Mouse (Mus musculus) thymus, postnatal 10 days (tissue): Measurements from ENCODE around the gene Scyl1.

ENCODE experiments used
- DNase-seq, 2 experiments: peaks; one replicate each; pipeline ENCODE4 v3.0.0; 2021; ENCODE audit warnings: low spot score in 2 of 2

Scyl1 gene

DNA sequence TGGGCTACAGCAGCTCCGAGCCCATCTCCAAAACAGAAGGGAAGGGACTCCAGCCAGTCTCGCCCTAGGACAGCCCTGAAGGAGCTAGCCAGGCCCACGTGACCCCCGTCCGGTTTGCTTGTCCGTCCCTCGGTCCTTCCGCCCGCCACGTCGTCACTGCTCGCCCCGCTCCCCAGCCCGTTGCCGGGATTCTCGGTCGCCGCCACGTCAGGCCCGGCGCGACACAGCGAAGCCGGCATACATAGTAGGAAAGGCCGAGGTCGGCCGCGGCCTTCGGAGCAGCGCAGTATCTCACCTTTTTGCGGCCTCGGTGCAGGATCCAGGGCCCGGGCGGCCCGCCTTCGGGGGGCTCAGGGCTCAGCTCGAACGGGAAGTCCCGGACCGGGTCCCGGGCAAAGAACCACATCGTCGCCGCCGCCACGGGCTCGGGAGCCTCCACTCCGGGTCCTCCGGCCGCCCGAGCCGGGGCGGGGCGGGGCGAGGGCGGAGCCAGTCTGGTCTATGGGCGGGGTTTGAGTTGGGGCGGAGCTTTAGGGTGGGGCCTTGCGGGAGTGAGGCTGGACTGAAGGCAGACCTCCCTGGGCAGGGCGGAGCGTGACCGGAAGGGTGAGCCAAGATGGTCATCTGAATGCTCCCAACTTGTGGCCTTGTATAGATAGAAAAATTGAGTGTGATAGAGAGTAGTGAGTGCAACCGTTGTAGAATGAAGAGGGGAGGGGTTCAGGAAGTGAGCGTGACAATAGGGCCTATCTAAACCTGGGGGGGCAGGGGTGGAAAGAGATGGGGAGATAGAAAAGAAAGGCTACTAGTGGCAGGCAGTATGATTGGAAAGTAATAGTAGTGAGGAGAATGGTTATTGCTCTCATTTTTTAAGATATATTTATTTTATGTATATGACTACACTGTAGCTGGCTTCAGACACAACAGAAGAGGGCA, at the start of gene Scyl1:
Gene Scyl1 (minus strand): TSS at position 495 of the 936 bp plus-strand sequence.
- peak; percentile 83 to 92 for DNase-seq

DNA sequence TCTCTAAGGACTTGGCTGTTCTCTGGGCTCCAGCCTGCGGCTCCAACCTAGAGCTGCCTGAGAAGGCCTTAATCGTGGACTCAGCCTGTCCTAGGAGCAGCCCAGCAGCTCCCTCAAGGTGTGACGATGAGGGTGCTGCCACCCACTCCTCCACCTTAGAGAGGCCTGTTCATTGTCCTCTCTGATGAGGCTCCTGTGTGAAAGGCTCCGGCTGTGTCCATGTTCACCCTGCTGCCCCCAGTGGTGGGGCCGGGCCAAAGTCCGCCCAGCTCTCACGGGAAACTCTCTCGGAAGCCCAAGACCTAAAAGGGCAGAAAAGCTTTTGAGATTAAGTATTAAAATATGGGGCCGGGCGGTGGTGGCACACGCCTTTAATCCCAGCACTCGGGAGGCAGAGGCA, 48.3 kb upstream of the Scyl1 start:
- DNase-seq = no peak

DNA sequence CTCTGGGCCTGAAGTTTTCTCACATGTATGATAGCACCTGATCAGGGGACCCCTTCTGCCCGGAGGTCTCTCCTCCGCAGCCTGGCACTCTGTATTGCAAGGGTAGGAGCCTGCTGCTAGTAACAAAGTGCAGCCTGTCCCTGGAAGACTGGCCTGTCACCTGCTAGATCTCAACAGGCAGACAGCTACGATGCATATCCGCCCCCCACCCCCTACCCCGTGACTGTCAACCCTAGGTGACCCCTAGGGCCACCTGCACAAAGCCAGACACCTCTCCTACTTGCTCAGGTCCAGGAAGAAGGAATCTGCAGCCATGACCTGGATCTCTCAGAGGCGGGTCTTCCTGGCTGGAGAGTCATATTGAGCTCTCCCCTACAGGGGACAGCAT, 47.4 kb upstream of the Scyl1 start:
- no peak for DNase-seq

DNA sequence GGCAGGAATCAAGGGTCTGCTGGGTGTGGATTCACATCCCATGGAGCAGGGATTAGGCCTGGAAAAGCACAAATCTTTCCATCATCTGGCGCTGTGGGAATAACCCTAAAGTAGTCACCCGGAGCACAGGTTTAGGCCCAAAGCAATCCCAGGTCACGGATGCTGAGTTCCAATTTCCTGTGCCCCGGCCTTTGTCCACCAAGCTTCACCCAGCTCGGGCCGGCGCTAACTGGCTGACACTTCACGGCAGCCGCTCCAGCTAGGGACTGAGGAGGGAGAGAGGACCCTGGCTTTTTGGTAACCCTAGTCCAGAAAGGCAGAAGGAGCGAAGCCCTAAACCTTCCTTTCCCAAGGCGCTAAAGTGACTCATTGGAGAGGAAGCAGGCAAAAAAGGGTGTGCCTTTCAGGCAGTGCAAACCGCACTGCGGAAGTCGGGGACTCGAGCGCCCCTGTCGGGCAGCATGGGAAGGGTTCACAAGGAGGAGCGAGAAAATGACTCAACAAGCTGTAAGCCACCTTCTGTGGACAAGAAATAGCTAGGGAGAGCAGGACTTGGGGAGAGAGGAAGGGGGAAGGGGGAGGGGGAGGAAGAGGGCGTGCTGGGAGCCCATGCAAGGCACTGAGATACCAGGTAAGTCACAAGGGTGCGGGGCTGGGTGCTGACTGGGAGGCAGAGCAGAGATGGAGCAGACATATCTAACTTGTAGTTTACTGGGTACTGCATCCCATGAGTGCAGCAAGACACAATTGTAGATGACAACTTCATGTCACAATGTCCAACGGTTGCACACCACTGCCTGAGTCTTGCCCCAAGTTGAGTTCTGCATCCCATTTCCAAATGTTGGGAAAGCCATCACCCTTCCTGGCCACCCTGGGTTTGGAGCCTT, 46.7 kb upstream of the Scyl1 start:
- DNase-seq = peak; percentile 82 to 89

DNA sequence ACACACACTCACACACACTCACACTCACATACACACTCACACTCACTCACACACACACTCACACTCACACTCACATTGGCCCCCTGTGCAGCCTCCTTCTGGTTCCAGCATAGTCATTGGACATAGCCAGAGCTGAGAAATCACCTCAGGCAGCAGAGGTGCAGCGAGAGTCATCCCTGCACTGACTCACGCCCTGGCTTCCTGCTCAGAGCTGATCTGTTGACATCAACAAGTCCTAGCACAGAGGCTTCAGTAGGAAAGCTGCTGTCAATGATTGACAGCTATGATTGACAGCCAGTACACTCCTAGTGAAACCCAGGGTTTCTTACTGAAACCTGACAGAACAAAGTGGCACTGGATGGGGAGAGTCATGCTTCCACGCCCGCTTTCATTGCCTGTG, 44.7 kb upstream of the Scyl1 start:
- DNase-seq = no peak

DNA sequence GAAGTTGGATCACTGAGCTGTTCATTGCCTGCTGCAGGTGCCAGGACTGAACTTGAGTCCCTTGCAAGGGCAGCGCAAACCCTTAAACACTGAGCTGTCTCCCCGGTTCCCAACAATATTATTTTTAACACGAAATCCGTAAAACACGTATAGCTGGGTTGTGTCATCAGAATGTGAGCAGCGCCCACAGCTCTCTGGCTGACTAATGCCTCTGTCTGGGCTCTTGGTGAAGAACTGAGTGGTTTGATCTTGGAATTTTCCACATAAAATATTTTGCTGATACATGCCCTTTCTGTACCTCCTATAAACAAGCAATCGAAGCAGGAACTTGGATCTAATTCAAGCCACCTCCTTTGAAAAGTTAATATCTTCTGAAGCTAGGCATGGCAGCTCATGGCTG, 43.8 kb upstream of the Scyl1 start:
- no peak for DNase-seq

DNA sequence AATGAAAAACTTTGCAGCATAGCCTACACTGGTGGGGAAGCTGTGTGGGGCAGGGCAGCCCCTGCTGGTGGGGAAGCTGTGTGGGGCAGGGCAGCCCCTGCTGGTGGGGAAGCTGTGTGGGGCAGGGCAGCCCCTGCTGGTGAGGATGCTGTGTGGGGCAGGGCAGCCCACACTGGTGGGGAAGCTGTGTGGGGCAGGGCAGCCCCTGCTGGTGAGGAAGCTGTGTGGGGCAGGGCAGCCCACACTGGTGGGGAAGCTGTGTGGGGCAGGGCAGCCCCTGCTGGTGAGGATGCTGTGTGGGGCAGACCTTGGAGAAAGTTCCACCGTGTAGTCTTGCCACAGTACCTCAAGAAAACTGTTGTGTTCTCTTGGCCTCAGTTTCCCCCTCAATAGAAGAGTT, 42.8 kb upstream of the Scyl1 start:
- DNase-seq = peak; percentile 62 to 72

DNA sequence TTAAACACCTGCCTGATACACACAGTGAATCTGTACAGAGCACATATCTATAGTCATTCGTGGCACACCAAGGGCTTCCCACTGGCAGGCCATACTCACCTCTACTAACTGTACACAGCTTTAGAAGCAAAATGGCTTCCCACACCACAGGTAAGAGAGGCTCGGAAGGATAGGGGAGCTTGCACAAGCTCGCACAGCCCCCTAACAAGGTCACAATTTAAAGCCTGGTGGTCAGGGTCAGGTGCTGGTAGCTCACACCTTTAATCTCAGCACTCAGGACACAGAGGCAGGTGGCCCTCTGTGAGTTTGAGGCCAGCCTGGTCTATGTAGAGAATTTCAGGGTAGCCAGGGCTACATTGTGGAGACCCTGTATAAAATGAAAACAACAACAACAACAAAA, 42.3 kb upstream of the Scyl1 start:
- DNase-seq = no peak

DNA sequence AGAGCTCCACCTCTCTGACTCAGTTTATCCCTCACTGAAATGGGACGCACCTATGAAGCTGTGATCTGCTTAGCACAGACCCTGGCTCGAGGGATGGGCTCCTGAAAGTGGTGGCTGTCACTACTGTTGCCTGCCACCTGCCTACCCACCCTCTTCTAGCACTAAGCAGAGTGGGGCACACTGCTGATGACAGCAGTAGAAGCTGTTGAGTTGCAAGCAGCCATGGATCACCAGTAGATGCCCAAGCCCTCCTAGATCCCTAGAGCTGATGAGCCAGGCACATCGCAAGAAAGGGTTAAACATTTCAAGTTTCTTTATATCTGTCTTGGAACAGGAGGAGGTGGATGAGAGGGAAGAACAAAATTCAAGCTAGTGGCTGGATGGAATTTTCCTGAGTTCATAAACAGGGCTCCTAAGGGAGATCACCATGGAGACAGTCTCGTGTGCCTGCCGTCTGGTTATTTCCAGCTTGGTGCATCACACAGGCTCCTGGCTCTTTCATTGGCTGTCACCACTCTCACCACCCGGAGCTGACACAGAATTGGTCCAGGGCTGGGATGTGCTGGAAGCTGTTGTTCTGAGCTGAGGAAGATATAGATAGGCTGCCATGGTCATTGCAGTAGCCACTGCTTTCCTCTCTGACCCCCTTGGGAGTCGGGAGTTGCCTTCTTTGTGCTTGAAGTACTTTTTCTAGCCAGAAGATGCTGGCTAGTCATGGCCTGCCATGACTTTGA, 40.7 kb upstream of the Scyl1 start:
- no peak for DNase-seq

DNA sequence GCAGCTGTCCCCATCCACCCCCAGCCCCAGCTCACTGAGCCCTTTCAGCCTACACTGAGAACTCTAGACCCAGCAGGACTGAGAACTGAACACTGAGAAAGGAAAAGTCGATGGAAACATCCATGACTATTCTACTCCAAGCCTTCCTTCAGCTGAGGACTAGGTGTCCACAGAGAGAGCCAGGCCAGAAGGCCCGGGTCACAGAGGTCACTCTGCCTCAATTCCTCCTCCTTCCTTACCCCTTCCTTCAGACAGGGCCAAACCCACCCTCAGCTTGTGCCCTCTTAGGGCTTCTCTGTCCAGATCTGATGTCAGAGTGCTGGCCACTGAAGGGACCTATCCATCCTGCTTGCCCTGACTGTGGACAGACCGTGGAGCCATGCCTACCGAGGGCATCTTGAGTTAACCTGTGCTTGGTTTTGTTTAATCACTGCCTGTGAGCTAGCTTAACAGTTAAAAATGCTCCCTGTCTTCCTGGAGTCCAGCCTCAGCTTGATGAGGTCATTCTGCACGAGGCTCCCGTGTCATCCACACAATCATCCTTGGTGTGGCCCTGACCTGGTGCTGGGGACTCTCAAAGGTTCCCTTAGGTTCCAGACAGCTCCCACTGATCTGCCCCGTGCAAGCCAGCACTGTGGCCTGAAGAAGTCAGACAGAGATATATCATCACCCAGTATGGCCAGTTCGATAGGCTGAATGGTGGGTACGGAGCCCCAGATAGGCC, 39.8 kb upstream of the Scyl1 start:
- no peak for DNase-seq

DNA sequence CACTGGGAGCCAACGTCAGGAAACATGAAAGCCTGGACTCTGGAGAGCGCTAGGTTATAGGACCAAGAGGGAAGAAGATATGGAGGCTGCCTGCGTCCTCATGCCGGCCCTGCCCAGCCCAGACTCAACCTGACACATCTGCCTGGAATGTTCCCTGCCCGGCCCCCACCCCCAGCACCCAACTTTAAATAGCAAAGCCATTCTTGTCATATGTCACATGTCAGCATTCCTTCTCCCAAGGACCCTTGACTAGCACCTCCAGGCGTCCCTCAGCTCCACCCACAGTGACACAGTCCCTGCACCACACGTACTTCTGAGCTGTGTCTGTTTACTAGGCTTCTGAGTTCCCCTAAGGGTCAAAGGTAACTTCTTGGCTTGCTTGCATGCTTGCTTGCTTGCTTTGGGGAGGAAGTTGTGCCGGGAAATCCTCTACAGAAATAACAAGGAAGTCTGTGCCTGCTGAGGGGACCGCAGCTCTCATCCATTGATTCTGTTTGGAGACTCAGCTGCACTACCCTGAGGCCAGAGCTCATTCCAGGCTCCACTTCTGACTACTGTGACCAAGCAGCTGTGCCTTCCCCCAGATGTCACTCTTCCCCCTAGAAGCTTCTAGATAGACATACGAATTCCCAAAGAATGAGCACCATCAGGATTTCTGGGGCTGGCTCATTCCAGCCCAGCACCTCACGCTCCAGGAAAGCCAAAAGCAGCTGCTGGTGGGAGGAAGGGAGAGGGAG, 39.1 kb upstream of the Scyl1 start:
- no peak for DNase-seq

DNA sequence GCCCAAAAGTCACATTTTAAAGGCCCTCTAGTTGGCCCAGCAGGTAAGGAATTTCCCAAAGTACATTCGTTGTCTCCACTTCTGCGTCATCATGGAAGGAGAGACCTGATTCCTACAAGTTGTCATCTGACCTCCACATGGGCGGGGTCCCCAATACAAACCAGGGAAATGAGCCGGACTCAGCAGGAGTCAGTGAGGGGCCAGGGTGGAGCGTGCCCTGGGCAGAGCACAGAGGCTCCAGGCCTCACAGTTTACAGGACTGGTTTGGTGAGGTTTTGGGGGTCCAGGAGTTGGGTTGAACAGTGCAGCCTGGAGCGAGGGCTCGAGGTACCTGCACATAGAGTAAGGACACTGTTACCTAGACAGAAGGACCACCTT, 38.5 kb upstream of the Scyl1 start:
- DNase-seq = no peak

DNA sequence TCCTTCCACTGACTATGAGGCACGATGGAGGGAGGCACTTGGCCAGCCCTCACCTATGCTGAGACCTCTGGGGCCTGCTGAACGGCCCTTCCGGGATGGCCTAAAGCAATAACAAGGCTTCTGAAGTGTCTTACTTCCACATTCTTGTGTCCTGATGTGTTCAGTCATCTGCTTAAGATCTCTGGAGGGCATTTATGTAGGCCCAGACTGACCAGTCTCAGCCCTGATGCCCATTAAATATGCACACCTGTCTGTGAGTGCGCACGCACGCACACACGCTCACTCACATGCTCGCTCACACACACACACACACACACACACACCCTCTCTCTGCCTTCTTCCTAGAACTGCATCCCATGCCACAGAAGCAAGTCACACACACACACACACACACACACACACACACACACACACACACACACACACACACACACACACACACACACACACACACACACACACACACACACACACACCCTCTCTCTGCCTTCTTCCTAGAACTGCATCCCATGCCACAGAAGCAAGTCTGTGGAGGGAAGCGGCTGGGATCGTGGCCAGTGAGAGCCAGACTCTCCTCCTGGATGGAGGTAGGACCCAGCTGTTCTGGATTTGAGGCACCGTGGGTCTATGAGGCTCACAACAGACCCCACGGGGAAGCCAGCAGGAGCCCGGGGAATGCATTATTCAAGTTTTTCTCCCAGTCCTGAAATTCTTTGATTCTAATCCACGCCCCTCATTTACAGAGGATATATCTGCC, 37.9 kb upstream of the Scyl1 start:
- DNase-seq = no peak

DNA sequence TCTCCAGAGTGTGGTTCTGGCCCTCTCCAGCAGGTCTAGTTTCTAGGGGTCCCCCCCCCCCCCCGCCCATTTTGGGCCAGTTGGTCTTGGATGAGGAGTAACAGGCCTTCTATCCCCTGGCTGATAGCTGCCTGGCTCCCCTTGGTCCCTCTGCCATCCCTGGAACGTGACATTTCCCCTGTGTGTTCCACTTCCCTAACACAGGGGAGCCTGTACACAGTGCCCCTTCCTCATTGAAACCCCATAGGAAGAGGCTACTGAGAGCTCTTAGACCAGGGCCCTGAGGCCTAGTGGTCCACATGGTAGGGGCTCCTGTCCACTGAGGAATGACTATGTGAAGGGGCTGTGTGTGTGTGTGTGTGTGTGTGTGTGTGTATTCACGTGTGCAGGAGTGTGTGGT, 36.5 kb upstream of the Scyl1 start:
- DNase-seq = no peak

DNA sequence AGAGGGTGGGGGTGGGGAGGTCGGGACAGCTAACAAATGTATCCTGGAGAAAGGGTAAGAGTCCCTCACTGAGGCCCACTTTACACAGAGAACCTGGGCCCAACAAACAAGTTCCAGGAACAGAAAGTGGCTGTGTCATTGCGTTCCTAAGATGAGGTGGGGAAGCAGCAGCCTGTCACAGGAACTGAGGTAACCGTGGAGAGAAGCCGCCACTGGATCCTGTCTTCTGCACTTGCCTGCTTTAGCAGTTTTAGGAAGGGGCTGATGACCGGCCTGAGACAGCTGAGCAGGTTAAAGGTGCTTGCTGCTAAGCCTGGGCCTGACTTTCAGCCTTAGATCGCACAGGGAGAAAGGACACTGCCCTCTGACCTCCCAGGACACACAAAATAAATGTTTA, 35.6 kb upstream of the Scyl1 start:
- peak in 1 of 2 experiments; percentile 45 for DNase-seq

DNA sequence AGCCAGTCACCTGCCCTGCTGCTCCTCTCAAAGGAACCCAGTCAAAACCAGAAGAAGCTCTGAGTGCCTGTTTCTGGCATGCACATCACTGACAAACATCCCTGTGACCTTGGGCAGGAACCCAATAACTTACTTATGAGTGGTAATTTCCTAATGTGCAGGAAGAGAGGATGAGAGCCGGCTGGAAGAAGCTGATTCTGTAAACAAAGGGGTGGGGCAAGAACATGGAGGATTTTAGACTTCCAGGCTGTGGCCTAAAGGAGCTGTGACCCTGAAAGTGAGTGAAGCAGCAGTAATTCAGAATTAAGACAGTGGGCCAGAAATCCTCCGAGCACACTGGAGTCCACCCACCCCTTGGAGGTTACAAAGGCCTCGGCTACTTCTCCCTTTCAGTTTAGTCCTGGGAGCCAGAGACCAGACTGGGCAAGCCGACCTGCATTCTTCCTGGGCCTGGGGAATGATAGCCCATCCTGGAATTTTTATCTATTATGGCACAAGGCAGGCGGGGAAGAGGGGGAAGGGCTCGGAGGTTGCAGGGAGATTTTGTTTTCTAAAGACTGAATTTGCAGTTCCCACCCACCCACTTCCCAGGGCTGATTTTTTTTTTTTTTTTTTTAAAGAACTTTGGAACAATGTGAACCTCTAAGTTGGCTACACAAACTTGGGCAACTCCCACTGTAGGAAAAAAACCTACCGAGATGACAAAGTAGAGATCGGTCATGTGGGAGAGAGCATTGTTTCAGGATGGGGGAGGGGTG, 35.0 kb upstream of the Scyl1 start:
- DNase-seq = no peak

DNA sequence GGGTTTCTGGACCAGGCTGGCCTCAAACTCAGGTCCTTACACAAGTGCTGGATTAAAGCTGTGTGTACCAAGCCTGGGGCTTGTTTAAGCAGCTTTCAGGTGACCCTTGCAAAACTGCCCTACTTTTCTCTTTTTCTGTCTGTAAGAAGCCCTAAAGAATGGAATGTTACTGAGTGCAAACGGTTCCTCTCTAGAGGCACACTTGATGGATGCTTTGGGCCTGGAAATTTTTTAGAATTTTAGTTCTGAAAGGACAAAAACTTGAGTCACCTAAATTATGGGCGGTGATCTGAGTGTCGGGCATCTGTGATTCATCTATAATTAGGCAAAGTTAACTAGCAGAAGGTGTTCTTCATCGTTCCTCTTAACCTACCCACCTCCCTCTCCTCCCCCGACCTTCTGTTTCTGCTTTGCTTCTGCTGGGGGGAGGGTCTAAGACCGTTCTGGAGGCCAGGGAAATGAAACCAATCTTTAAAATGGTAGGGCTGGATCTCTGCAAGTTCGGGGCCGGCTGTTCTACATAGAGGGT, 33.2 kb upstream of the Scyl1 start:
- DNase-seq = no peak

DNA sequence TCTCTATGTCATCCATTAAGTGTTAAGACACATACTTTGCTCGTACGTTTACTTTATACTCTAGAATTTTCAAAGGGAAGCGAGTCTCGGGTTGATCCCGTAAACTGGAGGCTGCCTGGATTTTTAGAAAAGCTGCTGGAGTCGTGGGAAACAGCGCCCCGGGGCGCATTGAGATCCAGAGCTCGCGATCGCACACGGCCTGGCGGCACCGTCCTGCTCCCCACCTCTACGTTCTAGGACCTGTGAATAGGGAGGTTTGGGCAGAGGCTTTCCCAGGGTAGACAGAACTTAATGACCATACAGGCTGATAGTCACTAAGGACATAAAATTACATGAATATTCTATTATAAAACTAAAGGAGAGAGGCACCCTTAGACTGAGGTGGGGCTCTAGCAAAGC, 32.7 kb upstream of the Scyl1 start:
- no peak for DNase-seq
